Mouse (Mus musculus) heart, postnatal 0 days (tissue): ENCODE results near the gene S1pr2.

ENCODE experiments used
- CTCF ChIP-seq: IDR thresholded peaks from 2 replicates; pipeline ENCODE4 v1.5.1; 2016; ENCODE audit warnings: antibody characterized with exemption, control low read depth, low read depth
- EP300 ChIP-seq: IDR thresholded peaks from 2 replicates; pipeline ENCODE4 v1.6.1; 2016; ENCODE audit warnings: antibody characterized with exemption, low read depth

- no peak for TF ChIP-seq CTCF
- no peak for TF ChIP-seq EP300
These were observed 19.6 kb downstream of the S1pr2 start for GRCm38 (mm10) chr9:20956989-20957388.
